Mouse (Mus musculus): ENCODE measurements at regions not wholly inside any gene's neighbourhood (a gene's known extent, or its start where the extent isn't known, plus 50 kb on each side); places are given as distances from the start of the nearest gene placed in this dataset.

DNA sequence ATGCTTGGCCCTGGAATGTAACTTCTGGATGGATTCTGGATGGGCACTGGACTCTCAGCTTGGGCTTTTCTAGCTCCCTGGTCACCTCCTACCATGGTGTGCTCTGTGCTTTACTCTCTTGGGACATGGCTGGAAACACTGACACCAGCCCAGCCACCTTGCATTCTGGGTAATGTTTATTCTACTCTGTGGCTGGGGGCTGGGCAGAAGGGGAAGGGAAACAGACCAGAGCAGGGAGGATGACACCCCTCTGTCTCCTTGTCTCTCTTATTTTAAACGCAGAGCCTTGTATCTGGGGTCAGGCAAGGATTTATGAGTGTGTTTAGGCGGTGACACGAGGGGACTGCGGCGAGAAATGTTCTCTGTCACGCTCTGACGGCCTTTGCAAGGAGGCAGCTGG lies 151.5 kb upstream of the Zc3h12a start:
- no peak overlapping the region for H3K4me2 ChIP-seq (ENCODE audit: low read depth, low read length)
- no peak overlapping the region for H3K27ac ChIP-seq (replicated peaks; ENCODE audit: low read depth, low read length)
- H3K4me1 ChIP-seq (ENCODE audit: control insufficient read depth, insufficient read depth, low read length) = no peaks in the 10 kb centered on the region; the same call in 1 of the 2 replicates
- no peak overlapping the region for H3K4me3 ChIP-seq (ENCODE audit: low read depth, low read length)
- DNase-seq (ENCODE audit: low spot score) = no peak
- no peaks in the 10 kb centered on the region for H3K36me3 ChIP-seq (replicated peaks; ENCODE audit: control insufficient read depth, insufficient read depth, low read depth, low read length)
- 62% methylated on average over 7 of the region's 7 CpGs for WGBS
- H3K27me3 ChIP-seq (ENCODE audit: control insufficient read depth, insufficient read depth, low read length) = peaks cover 6% of the 10 kb centered on the region; the same call in 1 of the 2 replicates
- ATAC-seq (replicated peaks; ENCODE audit: insufficient number of reproducible peaks, low FRiP score, low TSS enrichment, low read depth) = no peak
- no peak overlapping the region for H3K9ac ChIP-seq (replicated peaks; ENCODE audit: low read length)
- no peaks in the 10 kb centered on the region for H3K9me3 ChIP-seq (replicated peaks; ENCODE audit: control insufficient read depth, low read length)

DNA sequence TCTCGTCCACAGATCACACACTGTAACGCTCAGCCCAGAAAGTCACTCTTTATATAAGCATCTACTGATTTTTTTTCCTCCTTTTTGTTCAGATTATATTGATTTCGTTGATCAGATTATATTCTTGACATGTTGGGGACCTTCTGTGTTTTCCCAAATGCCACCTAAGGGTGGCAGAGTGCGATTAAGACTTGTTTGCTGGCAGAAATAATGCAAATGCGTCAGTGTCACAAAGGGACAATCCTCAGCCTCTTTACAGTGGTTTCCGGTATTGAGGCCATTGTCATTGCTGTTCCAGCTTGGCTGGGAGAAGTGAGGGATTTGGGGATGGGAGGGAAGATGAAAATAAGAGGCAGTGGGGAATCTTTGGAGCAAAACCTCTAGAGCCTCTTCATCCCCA lies 149.2 kb upstream of the Zc3h12a start:
- Histone ChIP-seq H3K4me3 (ENCODE audit: low read depth, low read length) (no peak overlapping the region), H3K9ac (replicated peaks; ENCODE audit: low read length) (no peak overlapping the region), H3K27ac (replicated peaks; ENCODE audit: low read depth, low read length) (no peak overlapping the region), H3K27me3 (ENCODE audit: control insufficient read depth, insufficient read depth, low read length) (peaks cover 6% of the 10 kb centered on the region; the same call in 1 of the 2 replicates), H3K4me2 (ENCODE audit: low read depth, low read length) (no peak overlapping the region), H3K4me1 (ENCODE audit: control insufficient read depth, insufficient read depth, low read length) (no peaks in the 10 kb centered on the region; the same call in 1 of the 2 replicates), H3K9me3 (replicated peaks; ENCODE audit: control insufficient read depth, low read length) (no peaks in the 10 kb centered on the region), H3K36me3 (replicated peaks; ENCODE audit: control insufficient read depth, insufficient read depth, low read depth, low read length) (no peaks in the 10 kb centered on the region)
- no peak for DNase-seq (ENCODE audit: low spot score)
- 67% methylated on average over 6 of the region's 6 CpGs for WGBS
- no peak for ATAC-seq (replicated peaks; ENCODE audit: insufficient number of reproducible peaks, low FRiP score, low TSS enrichment, low read depth)

DNA sequence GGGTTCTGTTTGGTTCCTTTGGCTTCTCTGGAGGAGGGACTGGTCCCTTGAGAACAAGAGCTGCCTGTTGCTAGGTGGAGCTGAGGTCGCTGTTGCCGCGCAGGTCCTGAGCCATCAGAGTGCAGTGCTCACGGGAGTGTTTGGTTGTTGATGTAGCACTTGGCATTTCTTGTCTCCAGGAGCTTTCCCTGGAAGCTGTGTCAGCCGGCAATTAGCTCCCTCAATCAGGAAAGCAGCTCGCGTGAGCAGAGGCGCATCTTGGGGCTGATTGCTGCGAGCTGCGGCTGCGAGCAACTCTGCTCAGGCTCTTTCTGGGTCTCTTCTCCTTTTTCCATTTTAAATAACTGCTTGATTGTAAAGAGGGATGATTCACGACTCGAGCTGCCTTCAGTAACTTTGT lies 147.6 kb upstream of the Zc3h12a start:
- no peak overlapping the region for H3K4me3 ChIP-seq (ENCODE audit: low read depth, low read length)
- ATAC-seq (replicated peaks; ENCODE audit: insufficient number of reproducible peaks, low FRiP score, low TSS enrichment, low read depth) (no peak), DNase-seq (ENCODE audit: low spot score) (peak; percentile 11)
- no peaks in the 10 kb centered on the region for H3K36me3 ChIP-seq (replicated peaks; ENCODE audit: control insufficient read depth, insufficient read depth, low read depth, low read length)
- peak overlapping the region; percentile 10 for H3K4me2 ChIP-seq (ENCODE audit: low read depth, low read length)
- H3K27ac ChIP-seq (replicated peaks; ENCODE audit: low read depth, low read length) = no peak overlapping the region
- no peaks in the 10 kb centered on the region; the same call in 1 of the 2 replicates for H3K4me1 ChIP-seq (ENCODE audit: control insufficient read depth, insufficient read depth, low read length)
- WGBS = 1% methylated on average over 13 of the region's 13 CpGs
- H3K9ac ChIP-seq (replicated peaks; ENCODE audit: low read length) = no peak overlapping the region
- peaks cover 6% of the 10 kb centered on the region; the same call in 1 of the 2 replicates for H3K27me3 ChIP-seq (ENCODE audit: control insufficient read depth, insufficient read depth, low read length)
- no peaks in the 10 kb centered on the region for H3K9me3 ChIP-seq (replicated peaks; ENCODE audit: control insufficient read depth, low read length)

DNA sequence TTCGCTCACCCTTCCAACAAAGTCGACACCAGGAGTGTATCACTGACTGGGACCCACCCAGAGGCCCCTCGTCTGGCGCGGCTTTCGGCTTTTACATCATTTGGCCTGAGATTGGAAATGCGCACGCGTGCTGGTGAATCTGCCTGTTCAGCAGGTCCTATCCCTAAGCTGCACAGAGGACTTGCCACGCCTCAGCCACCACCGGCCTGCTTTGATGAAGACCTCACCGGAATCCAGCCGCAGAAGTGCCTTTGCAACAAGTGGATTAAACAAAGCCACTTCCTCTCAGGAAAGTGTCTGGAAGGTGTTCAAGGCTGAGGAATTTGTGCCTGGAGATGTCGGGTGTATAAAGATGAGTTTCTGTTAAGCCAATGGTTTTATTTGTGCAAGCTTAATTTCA lies 143.3 kb upstream of the Zc3h12a start:
- Histone ChIP-seq H3K4me2 (ENCODE audit: low read depth, low read length) (no peak overlapping the region), H3K9me3 (replicated peaks; ENCODE audit: control insufficient read depth, low read length) (no peaks in the 10 kb centered on the region), H3K27ac (replicated peaks; ENCODE audit: low read depth, low read length) (no peak overlapping the region), H3K4me1 (ENCODE audit: control insufficient read depth, insufficient read depth, low read length) (no peaks in the 10 kb centered on the region; the same call in 1 of the 2 replicates), H3K4me3 (ENCODE audit: low read depth, low read length) (no peak overlapping the region), H3K9ac (replicated peaks; ENCODE audit: low read length) (no peak overlapping the region), H3K27me3 (ENCODE audit: control insufficient read depth, insufficient read depth, low read length) (peaks cover 4% of the 10 kb centered on the region; the same call in 1 of the 2 replicates), H3K36me3 (replicated peaks; ENCODE audit: control insufficient read depth, insufficient read depth, low read depth, low read length) (no peaks in the 10 kb centered on the region)
- 65% methylated on average over 14 of the region's 14 CpGs for WGBS
- ATAC-seq (replicated peaks; ENCODE audit: insufficient number of reproducible peaks, low FRiP score, low TSS enrichment, low read depth) = no peak
- no peak for DNase-seq (ENCODE audit: low spot score)

DNA sequence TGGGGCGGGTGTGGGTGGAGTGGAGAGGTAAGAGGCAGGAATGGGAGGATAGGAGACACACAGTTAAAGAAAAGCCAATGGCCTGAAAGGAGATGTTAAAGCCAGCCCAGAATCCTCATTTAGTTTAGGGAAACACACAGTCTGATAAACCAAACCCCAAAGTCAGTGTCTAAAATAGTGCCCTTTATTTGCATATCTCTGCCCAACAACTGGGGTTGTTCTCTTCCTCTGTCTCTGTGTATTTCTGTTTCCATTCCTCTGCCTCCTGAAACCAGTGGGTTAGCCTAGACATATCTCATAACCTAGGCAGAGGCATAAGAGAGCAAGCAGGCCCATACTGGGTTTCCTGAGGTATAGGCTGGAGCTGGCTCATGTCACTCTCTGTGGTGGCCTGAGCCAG lies 138.6 kb upstream of the Zc3h12a start:
- no peak overlapping the region for H3K27ac ChIP-seq (replicated peaks; ENCODE audit: low read depth, low read length)
- no peaks in the 10 kb centered on the region for H3K4me1 ChIP-seq (ENCODE audit: control insufficient read depth, insufficient read depth, low read length)
- no peaks in the 10 kb centered on the region for H3K36me3 ChIP-seq (replicated peaks; ENCODE audit: control insufficient read depth, insufficient read depth, low read depth, low read length)
- WGBS = 65% methylated on average over 1 of the region's 1 CpGs
- no peak overlapping the region for H3K4me2 ChIP-seq (ENCODE audit: low read depth, low read length)
- no peaks in the 10 kb centered on the region for H3K9me3 ChIP-seq (replicated peaks; ENCODE audit: control insufficient read depth, low read length)
- no peak overlapping the region for H3K9ac ChIP-seq (replicated peaks; ENCODE audit: low read length)
- H3K27me3 ChIP-seq (ENCODE audit: control insufficient read depth, insufficient read depth, low read length) = no peaks in the 10 kb centered on the region; the same call in 1 of the 2 replicates
- H3K4me3 ChIP-seq (ENCODE audit: low read depth, low read length) = no peak overlapping the region
- ATAC-seq (replicated peaks; ENCODE audit: insufficient number of reproducible peaks, low FRiP score, low TSS enrichment, low read depth) = no peak
- no peak for DNase-seq (ENCODE audit: low spot score)

DNA sequence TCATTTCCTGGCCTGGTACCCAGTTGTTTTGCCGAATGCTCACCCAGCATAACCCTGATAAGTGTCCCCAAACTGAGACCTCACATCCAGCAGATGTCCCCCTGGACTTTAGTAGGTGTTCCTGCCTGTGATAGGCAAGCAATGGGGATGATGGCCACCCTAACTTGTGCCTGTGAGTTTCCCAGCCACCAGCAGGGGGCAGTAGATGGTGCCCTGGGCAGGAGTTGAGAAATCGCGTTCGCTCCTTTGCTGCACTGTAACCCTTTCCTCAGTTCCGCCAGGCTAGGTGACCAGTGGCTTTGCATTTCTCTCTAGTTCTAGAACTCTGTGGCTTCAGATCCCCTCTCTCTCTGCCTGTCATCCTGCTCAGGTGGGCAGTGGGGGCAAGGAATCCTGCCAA lies 137.9 kb upstream of the Zc3h12a start:
- Histone ChIP-seq H3K9me3 (replicated peaks; ENCODE audit: control insufficient read depth, low read length) (no peaks in the 10 kb centered on the region), H3K4me3 (ENCODE audit: low read depth, low read length) (no peak overlapping the region), H3K4me2 (ENCODE audit: low read depth, low read length) (no peak overlapping the region), H3K9ac (replicated peaks; ENCODE audit: low read length) (no peak overlapping the region), H3K36me3 (replicated peaks; ENCODE audit: control insufficient read depth, insufficient read depth, low read depth, low read length) (no peaks in the 10 kb centered on the region), H3K27ac (replicated peaks; ENCODE audit: low read depth, low read length) (no peak overlapping the region), H3K4me1 (ENCODE audit: control insufficient read depth, insufficient read depth, low read length) (no peaks in the 10 kb centered on the region), H3K27me3 (ENCODE audit: control insufficient read depth, insufficient read depth, low read length) (no peaks in the 10 kb centered on the region; the same call in 1 of the 2 replicates)
- whole genome bisulfite sequencing = 15% methylated on average over 5 of the region's 5 CpGs
- ATAC-seq (replicated peaks; ENCODE audit: insufficient number of reproducible peaks, low FRiP score, low TSS enrichment, low read depth) (no peak), DNase-seq (ENCODE audit: low spot score) (peak; percentile 66)

DNA sequence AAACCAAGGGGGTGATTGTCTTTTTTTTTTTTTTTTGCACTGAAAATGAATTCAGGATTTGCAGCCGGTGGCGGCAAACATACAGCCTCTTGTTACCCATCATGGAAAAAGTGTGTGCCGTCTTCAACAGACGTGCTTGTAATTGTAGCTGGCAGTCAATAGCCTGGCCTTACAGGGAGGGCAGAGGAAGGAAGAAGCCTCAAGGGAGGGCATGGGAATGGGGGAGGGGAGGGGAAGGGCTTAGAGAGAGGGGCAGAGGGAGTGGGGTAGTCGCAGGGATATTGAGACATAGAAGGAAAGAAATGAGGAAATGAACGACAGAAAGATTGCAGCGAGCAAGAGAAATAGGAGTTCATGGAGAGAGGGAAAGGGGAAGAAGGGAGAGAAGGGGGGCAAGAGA lies 137.4 kb upstream of the Zc3h12a start:
- no peak overlapping the region for H3K27ac ChIP-seq (replicated peaks; ENCODE audit: low read depth, low read length)
- no peak overlapping the region for H3K9ac ChIP-seq (replicated peaks; ENCODE audit: low read length)
- H3K9me3 ChIP-seq (replicated peaks; ENCODE audit: control insufficient read depth, low read length) = no peaks in the 10 kb centered on the region
- no peak overlapping the region for H3K4me3 ChIP-seq (ENCODE audit: low read depth, low read length)
- ATAC-seq (replicated peaks; ENCODE audit: insufficient number of reproducible peaks, low FRiP score, low TSS enrichment, low read depth) = no peak
- WGBS = 31% methylated on average over 7 of the region's 7 CpGs
- DNase-seq (ENCODE audit: low spot score) = no peak
- no peaks in the 10 kb centered on the region for H3K36me3 ChIP-seq (replicated peaks; ENCODE audit: control insufficient read depth, insufficient read depth, low read depth, low read length)
- no peaks in the 10 kb centered on the region; the same call in 1 of the 2 replicates for H3K27me3 ChIP-seq (ENCODE audit: control insufficient read depth, insufficient read depth, low read length)
- no peaks in the 10 kb centered on the region for H3K4me1 ChIP-seq (ENCODE audit: control insufficient read depth, insufficient read depth, low read length)
- no peak overlapping the region for H3K4me2 ChIP-seq (ENCODE audit: low read depth, low read length)

DNA sequence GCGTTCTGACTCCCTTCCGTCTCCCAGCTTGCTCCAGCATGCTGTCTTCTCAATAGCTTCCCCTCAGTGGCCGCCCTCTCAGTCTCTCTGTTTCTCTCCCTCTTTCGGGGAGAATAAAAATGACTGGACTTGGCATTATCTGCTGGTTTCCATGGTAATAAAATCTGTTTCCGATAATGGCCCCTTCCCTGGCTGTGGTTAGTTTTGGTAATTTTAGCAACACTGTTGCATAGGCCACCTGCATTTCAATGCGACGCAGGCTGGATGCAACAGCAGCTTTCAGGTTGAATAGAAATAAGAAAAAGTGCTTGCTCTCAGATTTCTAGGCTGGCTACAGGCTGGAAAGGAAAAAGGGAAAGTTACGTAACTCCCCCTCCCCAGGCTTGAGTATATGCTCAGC lies 133.9 kb upstream of the Zc3h12a start:
- Histone ChIP-seq H3K4me2 (ENCODE audit: low read depth, low read length) (no peak overlapping the region), H3K4me3 (ENCODE audit: low read depth, low read length) (no peak overlapping the region), H3K4me1 (ENCODE audit: control insufficient read depth, insufficient read depth, low read length) (no peaks in the 10 kb centered on the region), H3K9ac (replicated peaks; ENCODE audit: low read length) (no peak overlapping the region), H3K9me3 (replicated peaks; ENCODE audit: control insufficient read depth, low read length) (no peaks in the 10 kb centered on the region), H3K27me3 (ENCODE audit: control insufficient read depth, insufficient read depth, low read length) (no peaks in the 10 kb centered on the region; the same call in 1 of the 2 replicates), H3K36me3 (replicated peaks; ENCODE audit: control insufficient read depth, insufficient read depth, low read depth, low read length) (no peaks in the 10 kb centered on the region), H3K27ac (replicated peaks; ENCODE audit: low read depth, low read length) (no peak overlapping the region)
- WGBS = 57% methylated on average over 8 of the region's 8 CpGs
- ATAC-seq (replicated peaks; ENCODE audit: insufficient number of reproducible peaks, low FRiP score, low TSS enrichment, low read depth) (no peak), DNase-seq (ENCODE audit: low spot score) (no peak)
